Mouse (Mus musculus) limb, embryonic 14.5 days (tissue): Measurements from ENCODE around the gene Slc5a5. TPM values are rescaled to one million over a fixed set of nuclear protein-coding genes. Genes with fewer than 3 reads are reported as not detected.

Experiments used
- ATAC-seq: fragments of 200-750 bp; cut with Nextera tagmentation; 2 replicates; pipeline ENCODE4 v1.8.0; 2017; ENCODE audit warnings: low read depth, moderate number of reproducible peaks, moderate TSS enrichment; ENCODE audit not compliant: low FRiP score
- DNase-seq: peaks from one replicate; pipeline ENCODE4 v3.0.0-alpha.2; 2015; ENCODE audit warnings: low spot score
- H3K27ac ChIP-seq: fragments of 300-500 bp; sonication (generic); replicated peaks from 2 replicates; pipeline ENCODE4 v1.5.1; 2014; ENCODE audit warnings: low read depth, mild to moderate bottlenecking, low read length, moderate library complexity, mixed read lengths
- H3K27me3 ChIP-seq: fragments of 300-500 bp; sonication (generic); 2 replicates; pipeline ENCODE4 v1.6.1; 2014; ENCODE audit warnings: low read length, mixed read lengths; ENCODE audit not compliant: control insufficient read depth, insufficient read depth
- H3K36me3 ChIP-seq: fragments of 300-500 bp; sonication (generic); 2 replicates; pipeline ENCODE4 v1.6.1; 2014; ENCODE audit warnings: mild to moderate bottlenecking, low read length, moderate library complexity, mixed read lengths; ENCODE audit not compliant: control insufficient read depth, insufficient read depth
- H3K4me1 ChIP-seq: fragments of 300-500 bp; sonication (generic); 2 replicates; pipeline ENCODE4 v1.6.1; 2014; ENCODE audit warnings: antibody characterized with exemption, low read length, mixed read lengths; ENCODE audit not compliant: control insufficient read depth, insufficient read depth
- H3K4me2 ChIP-seq: fragments of 300-500 bp; sonication (generic); replicated peaks from 2 replicates; pipeline ENCODE4 v1.6.1; 2014; ENCODE audit warnings: low read depth, mild to moderate bottlenecking, low read length, moderate library complexity; ENCODE audit not compliant: severe bottlenecking
- H3K4me3 ChIP-seq: fragments of 300-500 bp; sonication (generic); replicated peaks from 2 replicates; pipeline ENCODE4 v1.5.1; 2014; ENCODE audit warnings: low read length
- H3K9ac ChIP-seq: fragments of 300-500 bp; sonication (generic); 2 replicates; pipeline ENCODE4 v1.6.1; 2014; ENCODE audit warnings: mild to moderate bottlenecking, low read depth, low read length, moderate library complexity; ENCODE audit not compliant: severe bottlenecking
- H3K9me3 ChIP-seq: fragments of 300-500 bp; sonication (generic); 2 replicates; pipeline ENCODE4 v1.6.1; 2016; ENCODE audit warnings: low read length; ENCODE audit not compliant: control insufficient read depth
- POLR2A ChIP-seq: fragments of 200-500 bp; IDR thresholded peaks from 2 replicates; pipeline ENCODE4 v1.8.0; 2012; ENCODE audit warnings: inconsistent platforms, mild to moderate bottlenecking, moderate library complexity, borderline replicate concordance; ENCODE audit not compliant: insufficient read depth, insufficient read length; ENCODE audit errors: extremely low read depth
- WGBS: fragments of 180-500 bp; shearing (Covaris S2); extraction: QIAGEN DNeasy Blood & Tissue Kit; methylation state at CpG from one replicate; pipeline ENCODE4 v1.1.7; 2014; 5-methylcytosine and 5-hydroxymethylcytosine counted together
- microRNA counts: library from miRNA; unstranded; fragments of <30 nt; microRNA quantifications from one replicate; lab custom pipeline; 2016
- microRNA-seq: library from miRNA; unstranded; fragments of <30 nt; microRNA quantifications from one replicate; pipeline ENCODE4, GENCODE M21; 2016
- polyA plus RNA-seq, 2 experiments: library from polyadenylated mRNA; depleted of rRNA in 1 of 2; stranded (reverse) in 1 of 2; unstranded in 1 of 2; fragments of >200 nt; fragmentation: Nextera tagmentation in 1 of 2; extraction: Ambion mirVana in 1 of 2; gene quantifications; 2 replicates each; pipeline versions ENCODE4 v1.2.1 to v1.2.3; 2012 to 2014

Gene Slc5a5
- polyA plus RNA-seq, 2 experiments: 0.83 to 1.4 TPM

DNA sequence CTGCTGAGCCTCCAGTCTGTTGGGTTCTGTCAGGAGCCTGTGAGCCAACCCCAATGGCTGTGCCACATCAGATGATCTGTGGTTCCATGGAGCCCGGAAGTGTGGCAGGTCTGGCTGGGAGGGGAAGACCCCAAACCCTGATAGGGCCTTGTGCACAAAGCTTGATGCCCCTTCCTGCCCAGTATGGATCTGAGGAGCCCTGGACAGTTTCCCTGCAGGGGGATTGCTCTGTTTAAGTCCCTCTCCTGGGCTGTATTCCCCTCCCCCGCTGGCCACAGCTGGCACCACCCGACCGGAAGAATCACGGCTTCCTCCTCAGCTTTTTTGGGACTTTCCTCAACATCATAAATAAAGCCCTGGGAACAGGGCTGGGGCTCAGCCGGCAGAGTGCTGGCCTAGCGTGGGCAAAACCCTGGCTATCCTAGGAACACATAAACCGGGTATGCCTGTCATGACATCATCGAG, 59.5 kb downstream of the Slc5a5 start:
- Histone ChIP-seq H3K36me3 (peaks cover 18% of the 10 kb centered on the region; the same call in 1 of the 2 replicates), H3K9me3 (no peaks in the 10 kb centered on the region), H3K27ac (no peak overlapping the region), H3K4me3 (no peak overlapping the region), H3K27me3 (no peaks in the 10 kb centered on the region), H3K4me2 (no peak overlapping the region), H3K4me1 (no peaks in the 10 kb centered on the region), H3K9ac (0 out of 2 replicates have a peak overlapping the region, but pooled peaks have one; percentile 12)
- DNase-seq (no peak), ATAC-seq (no peak)
- WGBS: 50% methylated on average over 9 of the region's 9 CpGs
- TF ChIP-seq POLR2A: no peak

MicroRNAs encoded within 50 kb of the gene (microRNA counts, 519-probe panel; counts per million panel counts)
- microRNA mmu-miR-1969 (lab: Ali Mortazavi, UCI): not detected

Small RNA genes within 50 kb of the gene (microRNA-seq; reads per million reads assigned to microRNA genes)
- gene Mir1969 (1.8 reads per million), gene Mir7067 (0.69 reads per million)

Other genes starting within 250 kb of the Slc5a5 start
- 47.6 and 59.8 TPM in 2 replicates for gene Pgpep1, start 232.4 kb downstream of the Slc5a5 start, polyA plus RNA-seq (2012; rRNA removed)
- 64.1 and 68.7 TPM in 2 replicates for gene Pgpep1, start 232.4 kb downstream of the Slc5a5 start, polyA plus RNA-seq (2014; fragmentation: Nextera tagmentation; extraction: Ambion mirVana)
- 172 and 182 TPM in 2 replicates for gene Lsm4, start 219.5 kb downstream of the Slc5a5 start, polyA plus RNA-seq (2012; rRNA removed)
- 247 and 256 TPM in 2 replicates for gene Lsm4, start 219.5 kb downstream of the Slc5a5 start, polyA plus RNA-seq (2014; fragmentation: Nextera tagmentation; extraction: Ambion mirVana)
- 218 and 287 TPM in 2 replicates for gene Jund, start 193.8 kb downstream of the Slc5a5 start, polyA plus RNA-seq (2012; rRNA removed)
- gene Jund, start 193.8 kb downstream of the Slc5a5 start, polyA plus RNA-seq (2014; fragmentation: Nextera tagmentation; extraction: Ambion mirVana): 115 and 119 TPM in 2 replicates
- 0.04 and 0.08 TPM in 2 replicates for gene Iqcn, start 189.3 kb downstream of the Slc5a5 start, polyA plus RNA-seq (2012; rRNA removed)
- 0.10 TPM in 1 of 2 replicates, not detected in the other for gene Iqcn, start 189.3 kb downstream of the Slc5a5 start, polyA plus RNA-seq (2014; fragmentation: Nextera tagmentation; extraction: Ambion mirVana)
- not detected in 2 replicates for gene Gm3336, start 174.2 kb downstream of the Slc5a5 start, polyA plus RNA-seq (2012; rRNA removed)
- not detected in 2 replicates for gene Gm3336, start 174.2 kb downstream of the Slc5a5 start, polyA plus RNA-seq (2014; fragmentation: Nextera tagmentation; extraction: Ambion mirVana)
- gene Pde4c, start 169.0 kb downstream of the Slc5a5 start, polyA plus RNA-seq (2012; rRNA removed): 0.38 TPM in 2 replicates
- gene Pde4c, start 169.0 kb downstream of the Slc5a5 start, polyA plus RNA-seq (2014; fragmentation: Nextera tagmentation; extraction: Ambion mirVana): not detected in 2 replicates
- 27.2 and 36.6 TPM in 2 replicates for gene Rab3a, start 138.1 kb downstream of the Slc5a5 start, polyA plus RNA-seq (2012; rRNA removed)
- gene Rab3a, start 138.1 kb downstream of the Slc5a5 start, polyA plus RNA-seq (2014; fragmentation: Nextera tagmentation; extraction: Ambion mirVana): 19.8 and 20.1 TPM in 2 replicates
- 27.7 and 41.6 TPM in 2 replicates for gene Mpv17l2, start 131.8 kb downstream of the Slc5a5 start, polyA plus RNA-seq (2012; rRNA removed)
- 36.0 and 40.3 TPM in 2 replicates for gene Mpv17l2, start 131.8 kb downstream of the Slc5a5 start, polyA plus RNA-seq (2014; fragmentation: Nextera tagmentation; extraction: Ambion mirVana)
- gene Pik3r2, start 116.0 kb downstream of the Slc5a5 start, polyA plus RNA-seq (2012; rRNA removed): 111 and 137 TPM in 2 replicates
- 73.5 and 74.7 TPM in 2 replicates for gene Pik3r2, start 116.0 kb downstream of the Slc5a5 start, polyA plus RNA-seq (2014; fragmentation: Nextera tagmentation; extraction: Ambion mirVana)
- gene Mast3, start 87.7 kb downstream of the Slc5a5 start, polyA plus RNA-seq (2012; rRNA removed): 37.2 and 57.8 TPM in 2 replicates
- 14.4 and 16.2 TPM in 2 replicates for gene Mast3, start 87.7 kb downstream of the Slc5a5 start, polyA plus RNA-seq (2014; fragmentation: Nextera tagmentation; extraction: Ambion mirVana)
- gene Il12rb1, start 84.3 kb downstream of the Slc5a5 start, polyA plus RNA-seq (2012; rRNA removed): 0.04 and 0.13 TPM in 2 replicates
- 0.21 TPM in 1 of 2 replicates, not detected in the other for gene Il12rb1, start 84.3 kb downstream of the Slc5a5 start, polyA plus RNA-seq (2014; fragmentation: Nextera tagmentation; extraction: Ambion mirVana)
- 21.5 and 36.9 TPM in 2 replicates for gene Arrdc2, start 53.0 kb downstream of the Slc5a5 start, polyA plus RNA-seq (2012; rRNA removed)
- 6.1 and 8.6 TPM in 2 replicates for gene Arrdc2, start 53.0 kb downstream of the Slc5a5 start, polyA plus RNA-seq (2014; fragmentation: Nextera tagmentation; extraction: Ambion mirVana)
- 9.1 and 11.2 TPM in 2 replicates for gene Kcnn1, start 29.5 kb downstream of the Slc5a5 start, polyA plus RNA-seq (2012; rRNA removed)
- gene Kcnn1, start 29.5 kb downstream of the Slc5a5 start, polyA plus RNA-seq (2014; fragmentation: Nextera tagmentation; extraction: Ambion mirVana): 2.5 and 3.0 TPM in 2 replicates
- 49.2 and 58.9 TPM in 2 replicates for gene Ccdc124, start 18.8 kb downstream of the Slc5a5 start, polyA plus RNA-seq (2012; rRNA removed)
- 96.2 and 97.2 TPM in 2 replicates for gene Ccdc124, start 18.8 kb downstream of the Slc5a5 start, polyA plus RNA-seq (2014; fragmentation: Nextera tagmentation; extraction: Ambion mirVana)
- 5,343 and 6,042 TPM in 2 replicates for gene Rpl18a, start 4.7 kb upstream of the Slc5a5 start, polyA plus RNA-seq (2012; rRNA removed)
- gene Rpl18a, start 4.7 kb upstream of the Slc5a5 start, polyA plus RNA-seq (2014; fragmentation: Nextera tagmentation; extraction: Ambion mirVana): 5,732 and 5,809 TPM in 2 replicates
- gene Map1s, start 13.2 kb upstream of the Slc5a5 start, polyA plus RNA-seq (2012; rRNA removed): 63.7 and 96.8 TPM in 2 replicates
- 45.6 and 47.6 TPM in 2 replicates for gene Map1s, start 13.2 kb upstream of the Slc5a5 start, polyA plus RNA-seq (2014; fragmentation: Nextera tagmentation; extraction: Ambion mirVana)